Mouse (Mus musculus) right cerebral cortex, postnatal 4 days (tissue): ENCODE data around the gene Mylpf.

Experiments used
- DNase-seq: peaks from one replicate; pipeline ENCODE4 v3.0.0-alpha.2; 2022

Gene Mylpf

GRCm38 (mm10) chr7:127207374-127208294 is 1.1 kb upstream of the Mylpf start:
- no peak for DNase-seq

GRCm38 (mm10) chr7:127208295-127208552 is 466 bp upstream of the Mylpf start, which contains the start of gene Tbc1d10b:
TSS of gene Tbc1d10b (minus strand) at chr7:127208468.
- DNase-seq: no peak

- no peak for DNase-seq
These were observed 1.2 kb downstream of the Mylpf start for GRCm38 (mm10) chr7:127209851-127210250.

GRCm38 (mm10) chr7:127210266-127210665 is 1.6 kb downstream of the Mylpf start:
- DNase-seq: no peak

GRCm38 (mm10) chr7:127211014-127211745 is 2.5 kb downstream of the Mylpf start:
- DNase-seq: no peak

- DNase-seq: no peak
These were observed 4.0 kb downstream of the Mylpf start for GRCm38 (mm10) chr7:127212432-127213250.

- DNase-seq: no peak
These were observed 4.8 kb downstream of the Mylpf start for GRCm38 (mm10) chr7:127213485-127213884.

- DNase-seq: no peak
These were observed 5.2 kb downstream of the Mylpf start for GRCm38 (mm10) chr7:127213930-127214329.

GRCm38 (mm10) chr7:127214521-127214920 is 5.8 kb downstream of the Mylpf start:
- DNase-seq: no peak

- no peak for DNase-seq
These were observed 6.5 kb downstream of the Mylpf start for GRCm38 (mm10) chr7:127214981-127215871.

GRCm38 (mm10) chr7:127216307-127216706 is 7.6 kb downstream of the Mylpf start:
- no peak for DNase-seq

- no peak for DNase-seq
These were observed 8.8 kb downstream of the Mylpf start for GRCm38 (mm10) chr7:127217475-127217874.

- DNase-seq: no peak
These were observed 9.4 kb downstream of the Mylpf start for GRCm38 (mm10) chr7:127217901-127218642.

GRCm38 (mm10) chr7:127218670-127219069 is 10.0 kb downstream of the Mylpf start:
- DNase-seq: no peak

GRCm38 (mm10) chr7:127220440-127220839 is 11.8 kb downstream of the Mylpf start:
- DNase-seq: no peak

GRCm38 (mm10) chr7:127223106-127223505 is 14.4 kb downstream of the Mylpf start:
- no peak for DNase-seq

- DNase-seq: no peak
These were observed 15.1 kb downstream of the Mylpf start for GRCm38 (mm10) chr7:127223515-127224478.

GRCm38 (mm10) chr7:127224616-127225015 is 15.9 kb downstream of the Mylpf start:
- DNase-seq: no peak

GRCm38 (mm10) chr7:127225147-127225995 is 16.7 kb downstream of the Mylpf start:
- DNase-seq: no peak
